Mouse (Mus musculus) embryo, embryonic 11 days (tissue): ENCODE results near the gene Yeats2.

Experiments
- DNase-seq: peaks from one replicate; pipeline ENCODE4 v3.0.0-alpha.2; 2015

Yeats2 gene

DNA sequence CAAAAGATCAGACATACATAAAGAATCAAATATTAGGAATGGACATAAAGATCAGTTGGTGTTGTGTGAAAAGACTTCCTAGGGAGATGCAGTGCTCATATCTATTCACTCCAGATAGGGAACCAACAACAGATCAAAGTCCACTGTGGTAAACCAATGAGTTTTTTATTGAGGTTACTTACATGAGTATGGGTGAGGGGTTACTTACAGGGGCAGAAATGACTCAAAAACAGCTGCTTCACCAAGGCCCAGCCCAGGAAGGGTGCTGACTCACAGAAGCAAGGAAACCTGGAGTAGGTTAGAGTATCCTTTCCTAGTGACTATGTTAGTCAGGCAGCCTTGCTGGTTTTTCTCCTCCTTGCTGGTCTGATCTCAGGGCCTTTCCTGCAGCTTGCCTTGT, 51.2 kb downstream of the Yeats2 start:
- DNase-seq, result no peak

DNA sequence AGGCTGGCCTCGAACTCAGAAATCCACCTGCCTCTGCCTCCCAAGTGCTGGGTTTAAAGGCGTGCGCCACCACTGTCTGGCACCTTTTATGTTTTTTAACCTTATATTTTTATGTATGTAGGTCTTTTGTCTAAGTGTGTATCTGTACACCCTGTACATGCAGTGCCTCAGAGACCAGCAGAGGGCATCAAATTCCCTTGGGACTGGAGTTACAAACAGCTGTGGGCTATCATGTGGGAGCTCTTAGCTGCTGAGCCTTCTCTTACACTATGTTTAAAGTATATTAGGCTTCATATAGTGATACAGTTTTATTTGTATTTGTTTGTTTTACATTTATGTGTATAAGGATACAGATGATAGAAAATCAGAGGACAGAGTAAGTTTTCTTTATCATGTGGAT, 54.7 kb downstream of the Yeats2 start:
- DNase-seq, result peak; percentile 49

DNA sequence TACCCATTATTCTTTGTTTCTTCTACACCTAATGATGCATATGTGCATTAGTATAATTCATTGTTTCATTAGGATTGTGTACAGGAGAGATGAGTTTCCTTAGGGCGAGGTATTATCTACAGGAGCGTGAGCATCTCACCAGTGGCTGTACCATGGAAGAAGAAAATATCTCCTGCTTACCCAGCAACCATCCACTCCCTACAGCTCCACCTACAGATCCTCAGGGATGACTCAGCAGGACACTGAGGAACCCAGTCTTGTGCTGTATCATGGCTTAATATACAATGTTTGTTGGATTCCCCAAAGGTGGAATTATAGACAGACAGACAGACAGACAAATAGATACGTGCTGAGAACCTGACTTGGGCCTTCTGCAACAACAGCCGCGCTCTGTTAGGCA, 56.1 kb downstream of the Yeats2 start:
- DNase-seq, result no peak

DNA sequence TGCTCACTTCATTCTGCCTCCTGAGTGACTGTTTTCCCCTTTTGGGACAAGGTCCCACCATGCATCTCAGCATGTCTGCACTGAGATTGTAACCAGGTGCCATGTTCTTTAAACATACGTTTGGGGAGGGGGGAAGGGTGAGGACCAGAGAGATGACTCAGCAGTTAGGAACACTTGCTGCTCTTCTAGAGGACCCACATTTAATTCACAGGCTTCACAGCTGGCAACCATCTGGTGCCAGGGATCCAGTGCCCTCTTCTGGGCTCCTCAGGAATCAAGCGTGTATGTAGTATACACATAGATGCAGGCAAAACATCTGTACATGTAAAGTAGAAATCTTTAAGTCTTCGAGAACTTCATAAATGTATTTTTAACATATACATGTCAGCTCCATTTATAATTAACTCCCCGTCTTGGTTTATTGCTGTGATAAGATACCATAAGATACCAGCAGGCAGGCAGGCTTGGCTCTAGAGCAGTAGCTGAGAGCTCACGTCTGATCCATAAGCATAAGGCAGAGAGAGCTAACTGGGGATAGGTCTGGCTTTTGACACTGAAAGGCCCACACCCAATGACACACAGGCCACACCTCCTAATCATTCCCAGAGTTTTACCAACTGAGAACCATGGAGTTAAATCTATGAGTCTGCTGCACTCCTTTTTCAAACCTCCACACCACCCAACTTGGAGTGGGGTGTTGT, 58.8 kb downstream of the Yeats2 start:
- DNase-seq, result peak; percentile 10

DNA sequence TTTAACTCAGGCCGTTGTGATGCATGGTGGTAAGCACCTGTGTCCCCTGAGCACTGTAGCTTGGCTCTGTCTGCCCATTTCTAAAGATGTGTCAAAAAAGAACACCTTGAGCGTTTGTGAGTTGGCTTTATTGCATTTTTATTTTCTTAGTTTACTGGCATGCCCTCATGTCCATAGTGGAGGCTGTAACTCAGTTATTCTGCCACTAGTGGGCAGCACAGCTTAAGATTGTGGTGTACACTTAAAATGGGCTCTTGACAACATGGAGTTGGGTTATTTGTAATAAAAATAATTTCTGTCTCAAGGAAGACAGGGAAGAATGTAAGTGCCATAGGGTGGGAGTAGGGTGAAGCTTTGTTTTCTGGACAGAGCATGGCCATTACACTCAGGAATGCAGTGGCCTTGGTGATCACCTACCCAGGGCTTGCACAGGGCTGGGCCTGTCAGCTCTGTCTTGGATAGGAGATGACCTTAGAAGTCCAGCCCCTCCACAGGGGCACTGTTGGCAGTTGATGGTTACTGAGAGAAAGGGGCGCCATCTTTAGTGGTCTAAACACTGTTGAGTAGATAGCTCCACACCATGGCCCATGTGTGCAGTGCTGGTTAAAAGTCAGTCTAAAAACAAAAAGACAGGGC, 72.8 kb downstream of the Yeats2 start:
- peak; percentile 64 for DNase-seq

DNA sequence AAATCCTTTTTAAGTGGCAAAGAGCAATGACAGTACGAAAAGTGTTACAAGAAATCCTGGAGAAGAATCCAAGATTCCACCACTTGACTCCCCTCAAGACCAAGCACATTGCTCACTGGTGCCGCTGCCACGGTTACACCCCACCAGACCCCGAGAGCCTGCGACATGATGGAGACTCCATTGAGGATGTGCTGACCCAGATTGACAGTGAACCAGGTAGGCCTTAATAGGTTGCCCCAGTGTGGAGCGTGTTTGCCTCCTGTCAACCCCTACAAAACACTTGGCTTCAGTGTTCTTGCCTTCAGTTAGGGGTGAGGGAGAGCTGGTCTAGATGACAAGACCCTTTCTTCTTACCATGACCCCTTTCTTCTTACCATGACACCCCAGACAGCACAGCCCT, 81.9 kb downstream of the Yeats2 start:
- DNase-seq, result no peak

DNA sequence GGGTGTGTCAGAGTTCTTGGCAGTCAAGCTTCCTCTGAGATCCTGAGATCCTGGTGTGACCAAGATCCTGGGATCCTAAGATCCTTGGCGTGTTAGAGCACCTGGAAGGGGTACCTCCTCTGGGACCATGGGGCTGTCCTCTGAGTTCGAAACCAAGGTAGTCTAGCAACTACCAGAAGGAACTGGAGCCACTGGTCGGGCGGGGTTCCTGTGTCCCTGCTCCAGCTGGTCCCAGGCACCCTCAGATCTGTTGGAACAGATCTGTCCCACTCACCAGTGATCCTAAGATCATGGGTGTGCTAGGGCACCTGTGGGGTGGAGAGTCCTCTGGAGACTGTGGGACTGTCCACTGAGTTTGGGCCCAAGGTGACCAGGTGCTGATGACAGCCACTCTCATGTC, 85.8 kb downstream of the Yeats2 start:
- DNase-seq, result no peak

DNA sequence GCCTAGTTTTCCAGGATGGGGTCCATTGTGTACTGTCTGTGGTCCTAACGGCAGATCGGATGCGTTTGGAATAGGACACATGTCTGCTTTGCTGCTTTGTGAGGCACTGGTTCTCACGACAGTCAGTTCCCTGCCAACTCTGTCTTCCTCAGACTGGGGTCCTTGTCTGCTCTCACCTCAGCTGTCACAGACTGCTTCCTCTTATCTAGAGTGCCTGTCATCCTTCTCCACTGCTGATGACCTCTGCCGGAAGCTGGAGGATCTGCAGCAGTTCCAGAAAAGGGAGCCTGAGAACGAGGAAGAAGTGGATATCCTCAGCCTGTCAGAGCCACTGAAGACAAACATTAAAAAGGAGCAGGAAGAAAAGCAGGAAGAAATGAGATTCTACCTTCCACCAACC, 86.6 kb downstream of the Yeats2 start:
- DNase-seq, result no peak

DNA sequence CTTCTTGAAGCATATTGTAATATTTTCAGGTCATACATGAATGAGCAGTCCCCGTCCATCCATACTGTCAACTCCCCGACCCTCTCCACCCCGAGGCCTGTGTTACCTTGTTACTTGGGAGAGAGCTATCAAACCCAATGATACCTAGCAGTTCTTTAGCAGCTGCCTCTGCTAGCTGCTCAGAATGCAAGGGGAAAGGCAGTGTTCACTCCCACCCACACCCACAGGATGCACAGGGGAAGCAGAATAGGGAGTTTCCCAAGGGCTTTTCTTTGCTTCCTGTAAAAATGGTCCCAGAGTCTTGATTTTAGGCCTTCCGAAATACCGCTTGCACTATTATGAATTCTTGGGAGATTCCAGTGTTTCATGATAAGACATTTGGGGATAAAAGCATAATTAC, 87.3 kb downstream of the Yeats2 start:
- DNase-seq, result no peak

DNA sequence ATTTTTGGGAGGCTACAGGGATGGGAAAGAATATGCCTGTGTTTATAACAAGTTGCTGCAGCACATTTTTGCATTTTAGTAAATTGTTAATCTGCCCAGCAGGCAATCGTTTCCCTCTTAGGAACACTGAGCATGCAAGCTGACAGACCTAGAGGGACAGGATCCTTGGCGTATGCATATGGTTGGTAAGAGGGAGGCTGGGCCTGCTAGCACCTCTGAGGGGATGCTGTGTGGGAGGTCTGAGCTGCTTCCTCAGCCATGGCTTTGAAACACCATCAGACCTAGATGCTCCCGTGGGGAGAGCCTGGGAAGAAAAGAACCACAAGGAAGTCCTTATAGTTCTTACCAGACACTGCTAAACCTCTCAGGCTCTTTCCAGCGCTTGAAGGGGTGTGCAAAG, 93.5 kb downstream of the Yeats2 start:
- DNase-seq, result no peak

DNA sequence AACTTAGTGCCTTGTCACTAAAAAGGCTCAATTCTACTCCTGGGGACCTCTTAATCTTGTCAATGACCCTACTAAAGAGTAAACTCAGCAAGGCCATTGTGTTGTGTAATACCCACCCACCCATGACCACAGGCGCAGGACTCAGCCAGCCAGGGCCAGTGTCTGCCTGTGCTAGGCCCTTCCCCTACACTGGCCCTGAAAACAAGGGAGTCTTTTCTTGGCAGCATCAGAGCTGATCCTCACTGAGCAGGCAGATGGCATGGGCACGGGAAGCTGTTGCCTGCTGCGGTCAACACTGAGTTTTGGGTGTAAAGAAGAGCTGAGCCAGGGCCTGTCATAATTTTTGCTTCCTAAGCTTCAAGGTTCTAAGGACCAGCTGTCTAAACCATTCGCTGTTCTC, 96.6 kb downstream of the Yeats2 start:
- peak; percentile 8 for DNase-seq

DNA sequence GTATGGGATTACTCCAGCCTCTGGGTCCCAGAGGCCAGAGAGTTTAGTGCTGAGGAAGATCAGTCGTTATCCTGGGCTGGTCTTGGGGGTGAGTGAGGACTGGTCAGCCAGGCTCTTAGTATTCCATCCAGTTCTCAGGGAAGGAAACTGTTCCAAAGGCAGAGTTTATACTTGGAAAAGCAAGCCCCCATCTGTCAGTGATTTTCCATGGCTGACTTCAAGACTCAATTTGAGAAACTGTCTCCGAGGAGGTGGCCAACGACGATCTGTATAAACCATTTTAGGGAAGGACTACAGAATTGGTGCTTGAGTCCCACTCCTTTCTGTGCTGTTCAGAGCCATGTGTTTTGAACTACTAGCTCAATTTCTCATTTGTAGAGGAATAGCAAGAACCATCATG, 97.8 kb downstream of the Yeats2 start:
- no peak for DNase-seq

DNA sequence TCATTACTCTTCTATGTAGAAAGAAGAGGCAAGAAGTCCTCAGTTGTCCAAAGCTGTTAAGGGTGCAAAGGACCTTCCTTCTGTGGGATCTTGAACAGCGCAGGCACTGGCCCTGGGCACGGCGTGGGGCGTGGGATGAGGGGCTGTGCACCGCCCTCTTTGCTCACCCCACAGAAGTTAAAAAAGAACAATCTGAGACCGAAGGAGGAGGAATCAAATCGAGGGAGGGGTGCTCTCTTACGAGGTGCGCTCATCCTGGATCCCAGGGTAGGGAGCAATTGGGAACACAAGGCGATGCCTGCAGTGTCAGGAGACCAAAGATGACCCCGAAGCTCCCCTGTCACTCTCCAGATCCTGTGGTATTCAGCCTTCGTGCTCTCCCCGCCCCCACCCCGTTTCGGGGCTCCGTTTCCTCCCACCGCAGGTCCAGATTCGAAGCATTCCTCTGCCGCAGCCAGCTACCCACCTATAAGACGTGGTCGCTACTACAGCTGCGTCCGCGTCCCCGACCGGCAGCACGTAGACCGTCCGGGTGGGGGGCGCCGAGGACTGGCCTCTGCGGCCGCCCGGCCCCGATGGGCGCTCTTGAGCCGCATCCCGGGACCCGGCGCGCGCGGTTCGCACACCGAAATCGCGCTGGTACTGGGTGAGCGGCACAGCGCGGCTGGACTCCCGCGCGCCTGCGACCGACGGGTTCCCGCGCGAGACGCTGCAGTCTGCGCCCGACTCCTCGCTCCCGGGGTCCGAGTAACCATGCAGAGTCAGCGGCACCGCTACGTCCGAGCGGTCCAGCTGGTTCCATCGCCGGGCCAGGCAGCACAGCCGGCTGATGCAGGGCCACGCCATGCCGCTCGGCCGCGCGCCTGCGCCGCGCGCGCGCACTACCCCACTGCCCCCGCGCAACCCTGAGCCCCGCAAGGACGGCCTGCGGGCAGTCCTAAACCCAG, 99.9 kb downstream of the Yeats2 start, which contains the start of gene Map6d1:
Gene Map6d1, minus strand, starts transcription at position 891 of the 947 bp plus-strand sequence.
- DNase-seq, result peak; percentile 81

DNA sequence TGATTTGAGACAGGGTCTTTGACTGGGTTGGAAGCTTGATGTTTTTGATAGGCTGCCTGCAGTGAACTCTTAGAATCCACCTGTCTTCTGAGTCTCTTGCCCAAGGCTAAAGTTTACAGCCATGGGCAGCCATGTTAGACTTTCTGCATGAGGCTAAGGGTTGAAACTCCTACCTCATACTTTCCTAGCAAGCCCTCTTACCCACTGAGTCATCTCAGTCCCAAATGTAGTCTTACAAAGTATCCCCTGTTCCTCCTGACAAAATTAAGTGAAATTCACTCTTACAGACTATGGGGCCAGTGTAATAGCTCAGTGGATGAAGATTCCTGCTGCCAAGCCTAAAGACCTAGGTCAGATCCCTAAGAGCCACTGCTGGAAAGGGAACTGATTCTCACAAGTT, 106.2 kb downstream of the Yeats2 start:
- DNase-seq, result no peak

DNA sequence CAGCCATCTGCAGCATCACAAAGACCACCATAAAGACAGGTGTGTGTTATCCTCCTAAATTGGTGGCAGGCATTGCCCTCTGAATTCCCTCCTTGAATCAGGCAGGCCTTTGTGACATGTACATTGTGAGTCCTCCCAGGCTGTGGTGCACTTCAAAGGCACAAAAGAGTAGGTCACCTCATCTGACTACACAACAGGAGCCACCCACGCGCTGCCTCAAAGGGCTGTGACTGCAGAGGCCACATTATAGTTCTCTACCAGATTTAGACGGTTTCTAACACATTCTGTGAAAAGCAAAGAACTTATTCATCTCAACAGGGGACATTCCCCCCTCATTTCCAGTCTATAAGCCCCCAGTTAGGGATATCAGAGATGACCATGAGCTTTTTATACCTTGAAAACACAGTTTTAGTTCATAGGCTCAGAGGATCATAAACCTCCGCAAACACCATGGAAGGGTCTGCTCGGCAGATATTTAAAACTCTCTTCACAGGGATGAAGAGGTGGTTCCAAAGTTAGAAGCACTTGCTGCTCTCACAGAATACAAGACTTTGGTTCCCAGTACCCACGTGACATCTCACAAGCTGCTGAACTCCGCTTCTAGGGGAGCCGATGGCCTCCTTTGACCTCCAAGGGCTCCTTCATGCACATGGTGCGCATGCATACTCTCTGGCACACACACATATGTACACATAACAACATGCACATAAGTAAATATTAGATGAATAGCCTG, 107.7 kb downstream of the Yeats2 start:
- no peak for DNase-seq

DNA sequence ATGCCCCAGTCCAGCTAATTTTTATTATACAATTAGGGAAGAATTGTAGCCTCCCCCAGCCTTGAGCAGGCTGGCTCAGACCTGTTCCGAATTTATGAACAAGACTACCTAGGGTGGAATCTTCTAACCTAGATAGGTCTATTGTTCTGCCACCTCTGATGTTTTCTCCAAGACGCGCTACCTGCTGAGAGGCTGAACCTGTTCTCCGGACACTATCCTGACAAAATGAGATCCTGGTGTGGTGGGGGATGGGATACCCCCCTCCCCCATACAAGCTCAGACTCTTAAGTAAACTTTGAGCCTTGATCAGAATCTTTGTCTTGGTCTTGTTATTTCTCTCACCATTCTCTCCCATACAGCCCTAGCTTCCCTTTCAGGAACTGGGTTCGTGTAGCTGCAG, 117.1 kb downstream of the Yeats2 start:
- DNase-seq, result no peak

DNA sequence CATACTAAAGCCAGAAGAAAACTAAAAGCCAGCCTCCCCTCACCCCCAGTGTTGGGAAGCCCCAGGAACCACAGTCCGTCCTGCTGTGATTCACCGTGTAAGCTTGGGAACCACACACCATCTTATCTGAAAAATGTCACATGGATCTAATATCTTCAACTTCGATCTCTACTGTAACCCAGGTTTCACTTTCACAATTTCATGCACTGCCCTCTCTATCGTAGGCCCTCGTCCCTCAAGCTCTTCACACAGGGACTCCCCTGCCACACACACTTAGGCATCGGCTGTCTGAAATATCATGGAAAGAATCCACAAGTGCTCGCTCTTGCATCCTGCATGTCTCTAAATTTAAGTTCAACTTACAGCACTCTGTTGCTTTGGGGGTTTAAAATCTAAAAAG, 124.2 kb downstream of the Yeats2 start:
- no peak for DNase-seq

DNA sequence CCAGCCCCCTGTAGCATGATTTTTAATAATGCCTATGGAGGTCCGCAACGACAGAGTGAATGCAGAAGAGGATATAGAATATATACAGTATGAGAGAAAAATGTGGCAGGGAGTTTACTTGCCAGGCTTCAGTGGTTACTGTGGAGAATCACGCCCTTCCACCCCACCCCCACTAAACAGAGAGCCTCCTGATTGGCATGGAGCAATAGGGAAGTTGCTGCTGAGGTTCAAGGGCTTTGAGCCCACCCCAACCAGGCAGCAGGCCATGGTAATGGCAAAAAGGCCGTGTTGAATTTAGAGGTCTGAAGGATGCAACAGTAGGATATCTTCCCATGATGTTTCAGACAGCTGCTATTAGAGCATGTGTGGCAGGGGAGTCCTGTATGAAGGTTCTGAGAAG, 130.5 kb downstream of the Yeats2 start:
- no peak for DNase-seq

DNA sequence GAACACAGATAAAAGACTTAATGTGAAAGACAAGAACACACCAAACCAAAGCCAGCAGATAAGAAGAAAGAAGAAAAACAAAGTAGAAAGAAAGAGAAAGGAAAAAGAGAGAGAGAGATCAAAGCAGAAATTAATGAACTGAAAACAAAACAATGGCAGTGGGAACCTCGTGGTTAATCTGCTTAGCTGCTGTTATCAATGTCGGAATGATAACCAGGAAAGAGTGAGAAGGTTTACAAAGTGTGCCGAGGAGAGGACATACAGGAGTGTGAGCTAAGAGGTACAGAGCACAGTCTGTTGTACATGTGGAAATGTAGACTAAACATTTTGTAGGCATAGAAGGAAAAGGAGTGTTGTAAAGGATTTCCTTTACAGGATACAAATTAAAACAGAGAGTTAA, 132.1 kb downstream of the Yeats2 start:
- DNase-seq, result no peak

DNA sequence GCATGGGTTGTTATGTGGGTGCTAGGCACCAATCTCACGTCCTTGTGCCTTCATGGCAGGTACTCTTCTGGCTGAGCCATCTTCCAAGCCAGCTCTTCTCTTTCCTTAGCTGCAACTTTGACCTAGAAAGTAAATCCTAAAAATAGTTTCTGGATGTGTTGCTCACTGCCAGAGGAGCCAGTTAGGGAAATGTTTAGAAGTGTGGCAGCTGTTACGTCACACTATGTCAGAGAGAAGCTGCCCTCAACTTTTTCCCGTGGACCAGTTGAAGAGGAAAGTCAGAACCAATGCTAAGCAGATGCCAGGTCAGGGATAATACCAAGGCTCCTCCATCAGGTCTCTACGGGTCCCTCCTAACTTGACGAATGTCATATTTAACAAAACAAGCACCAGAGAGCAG, 138.5 kb downstream of the Yeats2 start:
- no peak for DNase-seq

DNA sequence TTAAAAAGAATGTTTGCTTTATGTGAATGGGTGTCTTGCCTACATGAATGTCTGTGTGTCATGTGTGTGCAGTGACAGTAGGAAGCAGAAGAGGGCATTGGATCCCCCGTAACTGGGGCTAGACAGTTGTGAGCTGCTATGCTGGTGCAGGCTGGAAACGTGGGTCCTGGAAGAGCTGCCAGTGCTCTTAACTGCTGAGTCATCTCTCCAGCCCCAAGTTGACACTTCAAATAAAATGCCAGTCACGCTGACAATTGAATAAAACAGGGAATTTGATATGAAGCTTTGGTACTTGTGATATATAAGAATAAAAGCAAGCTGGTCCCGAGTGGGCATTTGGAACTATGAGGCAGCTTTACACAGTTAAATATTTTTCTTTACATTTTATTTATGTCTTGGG, 139.4 kb downstream of the Yeats2 start:
- DNase-seq, result no peak
